Mouse (Mus musculus): ENCODE data around the gene Klc1. TPM values are rescaled to one million over a fixed set of nuclear protein-coding genes. Genes with fewer than 3 reads are reported as not detected.

Gene Klc1
- polyA plus RNA-seq, 1 experiment from 2014 or later, result 119 TPM

DNA sequence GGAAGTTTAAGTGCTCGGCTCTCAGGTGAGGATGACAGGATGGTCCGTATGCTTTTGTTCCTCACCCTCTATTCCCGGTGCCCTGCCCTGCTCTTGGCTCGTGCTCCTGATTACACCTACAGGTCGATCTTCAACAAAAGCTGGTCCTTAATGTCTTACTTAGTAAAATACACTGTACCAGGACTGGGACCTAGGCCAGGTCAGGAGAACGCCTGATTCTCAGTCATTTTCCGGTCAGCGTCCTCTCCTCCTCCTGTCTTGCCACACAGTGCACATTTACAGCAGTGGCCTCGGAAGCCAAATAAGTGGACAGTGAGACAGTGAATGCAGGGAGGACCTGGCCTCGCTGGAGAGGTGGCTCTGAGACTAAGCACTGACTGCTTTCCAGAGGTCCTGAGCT, 12.0 kb downstream of the Klc1 start:
- WGBS (ENCODE audit: missing documents), result 88% methylated on average over 10 of the region's 10 CpGs

DNA sequence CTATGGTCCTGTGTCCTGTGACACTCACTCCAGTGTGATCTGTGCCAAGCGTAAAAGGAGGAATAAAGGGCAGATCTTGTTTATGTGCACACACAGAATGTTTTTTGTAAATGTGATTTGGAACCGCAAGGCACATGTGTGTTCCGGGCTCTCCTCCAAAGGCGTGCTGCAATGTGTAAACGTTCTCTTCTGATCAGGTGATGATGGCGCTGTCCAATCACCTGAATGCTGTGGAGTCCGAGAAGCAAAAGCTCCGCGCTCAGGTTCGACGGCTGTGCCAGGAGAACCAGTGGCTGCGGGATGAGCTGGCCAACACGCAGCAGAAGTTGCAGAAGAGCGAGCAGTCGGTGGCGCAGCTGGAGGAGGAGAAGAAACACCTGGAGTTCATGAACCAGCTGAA, 15.5 kb downstream of the Klc1 start:
- H3K79me2 ChIP-seq (ENCODE audit: inconsistent target), result peaks cover 74% of the 10 kb centered on the region
- peaks cover 73% of the 10 kb centered on the region for H3K36me3 ChIP-seq (ENCODE audit: inconsistent target)
- 95% methylated on average over 16 of the region's 16 CpGs for WGBS (ENCODE audit: missing documents)
- no peak overlapping the region for H3K27ac ChIP-seq
- H3K4me3 ChIP-seq (ENCODE audit: inconsistent target), result no peak overlapping the region

More for the DNA sequence above, 12.0 kb downstream of the Klc1 start:
- Histone ChIP-seq H3K79me2 (ENCODE audit: inconsistent target) (peaks cover 100% of the 10 kb centered on the region), H3K4me3 (ENCODE audit: inconsistent target) (no peak overlapping the region), H3K36me3 (ENCODE audit: inconsistent target) (peaks cover 41% of the 10 kb centered on the region), H3K27ac (no peak overlapping the region)

DNA sequence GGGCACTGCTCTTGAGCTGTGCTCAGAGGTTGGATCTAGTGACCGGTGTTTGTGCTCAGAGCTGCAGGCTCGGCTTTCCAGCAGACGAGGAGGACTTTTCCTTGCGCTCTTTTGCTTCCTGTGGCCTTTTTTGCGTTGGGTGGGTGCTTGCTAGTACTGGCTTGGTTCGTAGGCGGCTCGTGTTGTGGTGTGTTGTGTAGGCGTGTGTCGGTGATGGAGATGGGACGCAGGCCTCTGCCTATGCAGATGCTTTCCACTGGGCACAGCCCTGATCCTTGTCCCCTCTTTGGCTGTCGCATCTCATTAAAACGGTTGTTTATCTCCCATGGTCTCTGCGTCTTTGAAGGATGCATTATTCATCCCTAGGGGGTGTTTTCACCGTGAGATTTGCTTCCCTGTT, 16.2 kb downstream of the Klc1 start:
- Histone ChIP-seq H3K79me2 (ENCODE audit: inconsistent target) (peaks cover 67% of the 10 kb centered on the region), H3K4me3 (ENCODE audit: inconsistent target) (no peak overlapping the region), H3K36me3 (ENCODE audit: inconsistent target) (peaks cover 80% of the 10 kb centered on the region), H3K27ac (no peak overlapping the region)
- WGBS (ENCODE audit: missing documents), result 94% methylated on average over 15 of the region's 15 CpGs

DNA sequence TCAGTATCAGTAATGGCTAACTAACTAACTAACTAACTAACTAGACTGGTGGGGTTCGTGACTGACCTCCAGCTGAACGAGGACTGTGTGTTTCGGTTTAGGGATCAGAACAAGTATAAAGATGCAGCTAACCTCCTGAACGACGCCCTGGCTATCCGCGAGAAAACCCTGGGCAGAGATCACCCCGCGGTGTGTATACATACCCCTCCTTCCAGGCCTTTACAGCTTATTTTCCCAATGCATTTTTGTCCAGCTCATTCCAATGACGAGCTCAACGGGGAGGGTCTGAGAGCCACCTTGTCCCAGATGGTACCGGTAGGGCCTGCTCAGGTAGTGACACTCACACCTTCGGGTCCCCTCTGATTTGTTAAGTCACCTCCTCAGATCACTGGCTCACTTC, 19.3 kb downstream of the Klc1 start:
- H3K4me3 ChIP-seq (ENCODE audit: inconsistent target), result no peak overlapping the region
- no peak overlapping the region for H3K27ac ChIP-seq
- peaks cover 37% of the 10 kb centered on the region; the same call in 1 of the 2 replicates for H3K79me2 ChIP-seq (ENCODE audit: inconsistent target)
- 97% methylated on average over 13 of the region's 13 CpGs for WGBS (ENCODE audit: missing documents)
- peaks cover 95% of the 10 kb centered on the region for H3K36me3 ChIP-seq (ENCODE audit: inconsistent target)

DNA sequence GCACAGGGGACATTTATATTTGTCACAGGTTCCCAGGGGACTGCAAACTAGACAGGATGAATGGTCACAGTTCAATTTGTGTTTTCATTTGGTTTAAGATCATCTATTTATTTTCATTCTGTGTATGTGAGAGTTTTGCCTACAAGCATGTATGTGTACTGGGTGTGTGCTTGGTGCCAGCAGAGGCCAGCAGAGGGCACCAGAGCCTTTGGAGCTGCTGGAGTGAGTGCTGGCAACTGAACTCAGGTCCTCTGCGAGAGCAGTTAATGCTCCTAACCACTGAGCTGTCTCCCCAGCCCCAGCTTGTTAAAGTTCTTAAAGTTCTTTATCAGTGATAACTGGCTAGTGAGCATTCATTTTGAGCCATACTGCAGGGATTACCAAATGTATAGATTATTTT, 20.9 kb downstream of the Klc1 start:
- H3K79me2 ChIP-seq (ENCODE audit: inconsistent target), result peaks cover 20% of the 10 kb centered on the region; the same call in 1 of the 2 replicates
- H3K27ac ChIP-seq, result no peak overlapping the region
- peaks cover 89% of the 10 kb centered on the region for H3K36me3 ChIP-seq (ENCODE audit: inconsistent target)
- H3K4me3 ChIP-seq (ENCODE audit: inconsistent target), result no peak overlapping the region
- 90% methylated on average over 1 of the region's 1 CpGs for WGBS (ENCODE audit: missing documents)

DNA sequence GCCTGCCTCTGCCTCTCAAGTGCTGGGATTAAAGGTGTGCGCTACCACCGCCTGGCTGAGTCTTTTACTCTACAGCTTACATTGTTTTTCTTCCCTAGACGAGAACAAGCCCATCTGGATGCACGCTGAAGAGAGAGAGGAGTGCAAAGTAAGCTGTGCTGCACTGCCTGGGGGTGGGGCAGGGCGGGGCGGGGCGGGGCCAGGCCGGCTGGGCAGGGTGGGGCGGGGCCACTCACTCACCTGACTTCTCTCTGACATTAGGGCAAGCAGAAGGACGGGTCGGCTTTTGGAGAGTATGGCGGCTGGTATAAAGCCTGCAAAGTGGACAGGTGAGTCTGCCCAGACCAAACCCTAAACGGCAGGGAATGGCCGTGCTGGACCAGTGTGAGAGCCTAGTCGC, 26.5 kb downstream of the Klc1 start:
- Histone ChIP-seq H3K4me3 (ENCODE audit: inconsistent target) (no peak overlapping the region), H3K27ac (no peak overlapping the region), H3K36me3 (ENCODE audit: inconsistent target) (peaks cover 85% of the 10 kb centered on the region), H3K79me2 (ENCODE audit: inconsistent target) (no peaks in the 10 kb centered on the region; the same call in 1 of the 2 replicates)
- WGBS (ENCODE audit: missing documents), result 88% methylated on average over 15 of the region's 15 CpGs

DNA sequence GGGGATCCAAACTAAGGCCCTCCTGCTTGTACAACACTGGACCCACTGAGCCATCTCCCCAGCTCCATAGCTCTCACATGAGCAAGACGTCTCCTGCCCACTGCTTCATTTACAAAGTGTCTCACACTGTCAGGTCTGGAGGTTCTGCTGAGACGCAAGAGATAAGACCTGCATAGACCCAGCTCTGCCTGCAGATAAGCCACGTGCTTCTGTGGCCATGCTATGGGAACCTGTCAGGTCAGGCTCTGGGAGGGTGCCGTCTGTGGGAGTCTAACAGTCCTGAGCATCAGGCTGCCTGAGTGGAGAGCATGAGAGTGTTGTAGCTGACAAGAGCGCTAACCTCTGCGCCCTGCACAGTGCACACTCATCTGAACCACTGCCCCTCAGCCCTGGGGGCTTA, 28.4 kb downstream of the Klc1 start:
- H3K36me3 ChIP-seq (ENCODE audit: inconsistent target), result peaks cover 83% of the 10 kb centered on the region
- no peak overlapping the region for H3K27ac ChIP-seq
- no peaks in the 10 kb centered on the region; the same call in 1 of the 2 replicates for H3K79me2 ChIP-seq (ENCODE audit: inconsistent target)
- 91% methylated on average over 4 of the region's 6 CpGs for WGBS (ENCODE audit: missing documents)
- H3K4me3 ChIP-seq (ENCODE audit: inconsistent target), result no peak overlapping the region

DNA sequence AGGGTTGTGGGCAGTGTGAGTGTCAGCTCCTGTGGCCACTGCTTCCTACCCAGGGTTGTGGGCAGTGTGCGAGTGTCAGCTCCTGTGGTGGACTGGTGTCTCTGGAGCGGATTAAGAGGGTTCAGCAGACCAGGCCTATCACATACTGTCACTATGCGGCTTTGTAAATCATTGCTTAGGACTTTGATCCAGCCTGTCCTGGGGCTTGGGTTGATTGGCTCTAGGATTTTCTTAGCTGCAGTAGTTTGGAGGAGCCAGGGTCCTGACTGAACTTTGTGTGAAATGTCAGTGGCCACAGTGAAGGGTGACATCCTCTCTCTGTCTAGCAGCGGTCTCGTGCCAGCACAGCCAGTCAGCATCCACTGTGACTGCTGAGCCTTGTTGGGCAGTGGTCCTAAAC, 31.4 kb downstream of the Klc1 start:
- WGBS (ENCODE audit: missing documents), result 99% methylated on average over 5 of the region's 5 CpGs
- no peak overlapping the region for H3K27ac ChIP-seq

DNA sequence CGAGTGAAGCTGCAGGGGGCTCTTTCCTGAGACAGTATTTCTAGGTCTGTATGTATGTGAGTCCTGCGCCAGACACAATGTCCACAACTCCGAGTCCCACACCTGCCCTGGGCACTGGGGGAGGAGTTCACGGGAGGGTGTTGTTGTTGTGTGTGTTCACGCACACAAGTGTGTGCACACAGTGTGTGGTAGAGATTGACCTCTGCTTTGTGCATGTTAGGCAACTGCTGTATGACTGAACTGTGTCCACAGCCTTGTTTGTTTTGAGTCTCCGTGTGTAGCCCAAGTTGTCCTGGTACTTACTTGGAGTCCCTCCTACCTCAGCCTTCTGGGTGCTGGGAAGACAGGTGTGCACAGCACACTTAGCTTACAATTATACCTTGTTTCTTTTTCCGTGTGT, 32.0 kb downstream of the Klc1 start:
- WGBS (ENCODE audit: missing documents), result 93% methylated on average over 7 of the region's 7 CpGs
- Histone ChIP-seq H3K36me3 (ENCODE audit: inconsistent target) (peaks cover 90% of the 10 kb centered on the region), H3K27ac (no peak overlapping the region), H3K79me2 (ENCODE audit: inconsistent target) (no peaks in the 10 kb centered on the region; the same call in 1 of the 2 replicates), H3K4me3 (ENCODE audit: inconsistent target) (no peak overlapping the region)

More for the DNA sequence above, 31.4 kb downstream of the Klc1 start:
- Histone ChIP-seq H3K4me3 (ENCODE audit: inconsistent target) (no peak overlapping the region), H3K36me3 (ENCODE audit: inconsistent target) (peaks cover 90% of the 10 kb centered on the region), H3K79me2 (ENCODE audit: inconsistent target) (no peaks in the 10 kb centered on the region; the same call in 1 of the 2 replicates)

DNA sequence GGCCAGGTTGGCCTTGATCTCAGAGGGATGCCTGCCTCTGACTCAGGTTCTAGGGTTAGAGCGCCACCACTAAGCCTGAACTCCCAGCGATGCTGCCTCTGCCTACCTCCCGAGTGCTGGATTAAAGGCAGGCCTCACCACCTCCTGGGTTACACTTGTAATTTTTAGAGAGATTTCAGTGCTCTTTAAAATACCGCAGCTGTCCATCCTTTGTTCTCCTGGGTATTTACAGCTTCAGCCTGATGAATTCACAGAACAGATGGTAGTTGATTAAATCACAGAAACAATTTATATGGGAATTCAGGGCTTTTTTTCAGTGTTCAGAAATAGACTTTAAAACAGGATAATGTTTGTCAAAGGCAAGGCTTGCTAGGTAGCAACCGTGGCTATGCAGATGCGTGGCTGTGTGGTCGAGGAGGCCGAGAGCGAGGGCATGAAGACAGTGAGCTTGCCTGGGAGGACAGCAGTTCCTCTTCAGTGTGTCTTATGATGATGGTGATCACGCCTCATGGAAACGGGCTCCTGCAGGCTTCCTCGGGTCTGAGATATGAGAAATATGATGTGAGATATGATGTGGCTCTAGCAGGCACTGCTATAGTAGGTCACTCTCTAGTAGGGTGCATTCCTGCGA, 32.9 kb downstream of the Klc1 start:
- Histone ChIP-seq H3K27ac (no peak overlapping the region), H3K79me2 (ENCODE audit: inconsistent target) (no peaks in the 10 kb centered on the region; the same call in 1 of the 2 replicates), H3K36me3 (ENCODE audit: inconsistent target) (peaks cover 85% of the 10 kb centered on the region), H3K4me3 (ENCODE audit: inconsistent target) (no peak overlapping the region)
- 94% methylated on average over 13 of the region's 13 CpGs for WGBS (ENCODE audit: missing documents)

DNA sequence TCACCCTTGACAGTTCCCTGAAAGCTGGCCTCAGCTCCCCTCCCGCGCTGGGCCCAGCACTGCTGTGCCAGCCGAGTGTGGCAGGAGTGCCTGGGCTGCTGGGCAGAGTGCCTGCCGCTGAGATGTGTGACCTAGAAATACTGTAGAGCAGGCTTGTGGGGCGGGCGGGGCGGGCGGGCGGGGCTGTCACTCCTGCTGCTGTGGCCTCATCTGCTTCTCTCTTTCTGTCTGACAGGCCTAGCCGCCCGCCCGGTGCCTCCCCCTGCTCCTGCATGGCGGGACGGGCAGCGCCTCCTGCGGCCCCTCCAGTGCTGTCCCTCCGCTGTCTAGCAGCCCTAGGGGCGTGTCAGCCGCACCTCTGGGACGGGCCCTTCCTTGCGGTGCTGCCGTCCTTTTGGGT, 35.5 kb downstream of the Klc1 start:
- WGBS (ENCODE audit: missing documents), result 89% methylated on average over 14 of the region's 22 CpGs
- H3K79me2 ChIP-seq (ENCODE audit: inconsistent target), result no peaks in the 10 kb centered on the region; the same call in 1 of the 2 replicates
- no peak overlapping the region for H3K4me3 ChIP-seq (ENCODE audit: inconsistent target)
- H3K36me3 ChIP-seq (ENCODE audit: inconsistent target), result peaks cover 82% of the 10 kb centered on the region
- no peak overlapping the region for H3K27ac ChIP-seq

DNA sequence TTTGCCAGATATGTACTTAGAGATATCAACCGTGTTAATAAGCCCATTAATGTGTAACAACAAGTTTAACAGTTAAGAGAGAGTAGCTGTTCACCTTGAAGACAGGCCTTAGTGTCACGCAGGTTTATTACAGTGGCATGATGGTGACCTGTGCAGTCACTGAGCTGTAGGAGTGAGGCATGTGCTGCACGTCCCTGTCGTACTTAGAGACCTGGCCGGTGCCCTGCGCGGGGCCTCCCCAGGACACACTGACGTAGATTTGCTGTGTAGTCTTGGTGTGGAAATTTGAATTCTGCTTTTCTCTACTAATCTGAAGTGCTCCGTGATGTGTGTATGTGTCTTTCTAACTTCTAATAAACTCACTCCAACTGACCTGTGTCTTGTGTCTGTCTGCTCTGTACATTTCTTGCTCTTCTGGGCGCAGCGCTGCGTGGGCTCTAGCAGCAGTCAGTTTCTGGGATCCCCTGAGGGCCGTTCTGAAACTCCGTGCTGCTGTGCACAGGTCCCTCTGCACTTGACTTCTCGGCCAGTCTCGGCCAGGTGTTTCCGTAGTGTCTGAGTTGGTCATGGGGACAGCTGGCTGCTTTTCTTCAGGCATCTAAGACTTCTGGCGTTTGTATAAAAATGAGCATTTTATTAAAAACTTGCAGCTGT, 36.0 kb downstream of the Klc1 start:
- WGBS (ENCODE audit: missing documents), result 96% methylated on average over 16 of the region's 18 CpGs
- H3K79me2 ChIP-seq (ENCODE audit: inconsistent target), result no peaks in the 10 kb centered on the region; the same call in 1 of the 2 replicates
- no peak overlapping the region for H3K4me3 ChIP-seq (ENCODE audit: inconsistent target)
- H3K36me3 ChIP-seq (ENCODE audit: inconsistent target), result peaks cover 81% of the 10 kb centered on the region
- H3K27ac ChIP-seq, result no peak overlapping the region

DNA sequence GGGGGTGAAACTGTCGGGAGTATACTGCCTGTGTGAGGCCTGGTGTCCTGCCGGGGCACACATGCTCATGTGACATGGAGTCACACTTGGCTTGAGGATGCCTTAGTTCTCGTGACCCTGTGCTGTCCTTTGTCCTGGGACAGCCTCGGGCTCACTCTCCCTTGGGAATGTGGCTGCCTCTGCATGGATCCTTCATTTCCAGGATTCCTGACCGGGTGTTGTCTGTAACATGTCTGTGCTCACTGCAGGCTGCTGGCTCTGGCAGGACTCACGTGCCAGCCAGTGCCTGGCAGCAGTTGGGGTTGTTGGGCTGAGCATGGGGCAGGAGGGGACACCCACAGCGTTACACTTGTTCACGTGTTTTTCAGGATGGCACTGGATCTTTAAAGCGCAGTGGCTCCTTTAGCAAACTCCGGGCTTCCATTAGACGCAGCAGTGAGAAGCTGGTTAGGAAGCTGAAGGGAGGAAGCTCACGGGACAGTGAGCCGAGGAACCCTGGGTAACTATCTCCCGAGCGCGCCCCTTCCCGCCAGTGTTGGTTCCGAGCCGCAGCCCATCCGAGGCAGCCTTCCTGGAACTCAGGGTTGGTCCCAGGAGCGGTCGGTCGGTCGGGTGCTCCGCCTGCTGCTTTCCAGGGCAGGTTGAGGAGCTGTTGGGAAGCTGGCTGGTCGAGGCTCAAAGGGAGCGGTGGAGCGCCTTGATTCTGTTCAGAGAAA, 36.7 kb downstream of the Klc1 start:
- Histone ChIP-seq H3K4me3 (ENCODE audit: inconsistent target) (no peak overlapping the region), H3K79me2 (ENCODE audit: inconsistent target) (no peaks in the 10 kb centered on the region; the same call in 1 of the 2 replicates), H3K27ac (no peak overlapping the region), H3K36me3 (ENCODE audit: inconsistent target) (peaks cover 79% of the 10 kb centered on the region)
- WGBS (ENCODE audit: missing documents), result 96% methylated on average over 28 of the region's 28 CpGs

DNA sequence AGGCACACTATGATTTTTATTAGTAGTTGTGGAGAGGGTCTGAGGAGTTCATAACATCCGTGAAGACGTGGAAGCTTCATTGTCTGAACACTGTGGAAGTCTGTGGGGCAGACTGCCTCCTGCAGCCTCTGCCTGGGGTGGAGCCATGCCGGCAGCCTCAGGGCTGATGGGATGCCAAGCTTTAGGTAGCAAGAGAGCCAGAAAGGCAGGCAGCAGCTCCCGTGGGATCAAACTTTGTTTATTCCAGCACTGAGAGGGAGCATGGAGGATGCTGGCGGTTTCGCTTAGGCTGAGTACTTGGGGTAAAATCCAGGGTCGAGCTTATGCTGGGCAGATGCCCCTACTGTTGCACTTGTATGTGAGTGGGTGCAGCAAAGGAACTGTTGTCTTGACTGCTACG, 38.6 kb downstream of the Klc1 start:
- peaks cover 81% of the 10 kb centered on the region for H3K36me3 ChIP-seq (ENCODE audit: inconsistent target)

DNA sequence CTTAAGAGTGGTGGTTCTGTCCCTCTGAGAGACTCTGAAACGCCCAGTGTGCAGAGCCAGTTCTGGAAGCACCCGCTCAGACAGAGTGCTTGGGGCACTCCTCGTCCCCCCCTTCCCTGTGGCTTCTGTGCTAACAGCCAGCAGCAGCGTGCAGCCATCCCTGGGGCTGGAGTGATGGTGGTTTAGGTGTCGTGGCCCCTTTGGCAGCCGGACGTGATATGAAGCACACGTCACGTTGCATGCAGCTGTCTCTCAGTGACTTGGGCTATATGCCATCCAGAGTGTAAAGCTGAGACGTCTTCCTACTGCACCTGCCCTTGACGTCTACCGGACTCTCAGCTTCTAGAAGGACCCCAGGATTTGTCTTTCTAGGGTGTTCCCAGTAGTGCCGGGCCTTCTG, 39.8 kb downstream of the Klc1 start:
- Histone ChIP-seq H3K79me2 (ENCODE audit: inconsistent target) (no peaks in the 10 kb centered on the region; the same call in 1 of the 2 replicates), H3K36me3 (ENCODE audit: inconsistent target) (peaks cover 82% of the 10 kb centered on the region), H3K4me3 (ENCODE audit: inconsistent target) (no peak overlapping the region), H3K27ac (no peak overlapping the region)
- 94% methylated on average over 13 of the region's 13 CpGs for WGBS (ENCODE audit: missing documents)

More for the DNA sequence above, 38.6 kb downstream of the Klc1 start:
- no peak overlapping the region for H3K27ac ChIP-seq
- 93% methylated on average over 8 of the region's 8 CpGs for WGBS (ENCODE audit: missing documents)
- H3K79me2 ChIP-seq (ENCODE audit: inconsistent target), result no peaks in the 10 kb centered on the region; the same call in 1 of the 2 replicates
- H3K4me3 ChIP-seq (ENCODE audit: inconsistent target), result no peak overlapping the region
